Mouse (Mus musculus): Measurements from ENCODE around the gene Tmem132b. TPM values are rescaled to one million over a fixed set of nuclear protein-coding genes. Genes with fewer than 3 reads are reported as not detected.

Tmem132b gene
- polyA plus RNA-seq, 1 experiment from 2014 or later: 0.03 TPM

GRCm38 (mm10) chr5:125641531-125642147 lies 110.1 kb downstream of the Tmem132b start:
- peak overlapping the region; percentile 22 for H3K4me2 ChIP-seq
- no peaks in the 10 kb centered on the region for H3K36me3 ChIP-seq (ENCODE audit: control insufficient read depth, insufficient read depth, low read length)
- no peak overlapping the region for H3K9ac ChIP-seq (ENCODE audit: low read depth, low read length)
- no peaks in the 10 kb centered on the region for H3K27me3 ChIP-seq (ENCODE audit: control insufficient read depth, insufficient read depth, low read length)
- no peaks in the 10 kb centered on the region; the same call in 1 of the 2 replicates for H3K9me3 ChIP-seq (replicated peaks; ENCODE audit: control insufficient read depth, low read length)
- ATAC-seq (replicated peaks; ENCODE audit: insufficient number of reproducible peaks, low FRiP score, low TSS enrichment): peak; percentile 73
- 44% methylated on average over 18 of the region's 18 CpGs for WGBS (ENCODE audit: insufficient replicate concordance)
- no peak overlapping the region for H3K4me3 ChIP-seq (ENCODE audit: low read depth, low read length)
- no peaks in the 10 kb centered on the region for H3K4me1 ChIP-seq (ENCODE audit: control insufficient read depth, insufficient read depth, low read length)
- H3K27ac ChIP-seq (ENCODE audit: low read depth, low read length): peak overlapping the region; percentile 17; the same call in 1 of the 2 replicates

GRCm38 (mm10) chr5:125648236-125648635 lies 116.7 kb downstream of the Tmem132b start:
- Histone ChIP-seq H3K4me3 (ENCODE audit: low read depth, low read length) (no peak overlapping the region), H3K9me3 (replicated peaks; ENCODE audit: control insufficient read depth, low read length) (no peaks in the 10 kb centered on the region), H3K9ac (ENCODE audit: low read depth, low read length) (no peak overlapping the region), H3K27ac (ENCODE audit: low read depth, low read length) (no peak overlapping the region), H3K27me3 (ENCODE audit: control insufficient read depth, insufficient read depth, low read length) (no peaks in the 10 kb centered on the region), H3K4me1 (ENCODE audit: control insufficient read depth, insufficient read depth, low read length) (no peaks in the 10 kb centered on the region), H3K36me3 (ENCODE audit: control insufficient read depth, insufficient read depth, low read length) (no peaks in the 10 kb centered on the region), H3K4me2 (no peak overlapping the region)
- WGBS (ENCODE audit: insufficient replicate concordance): 82% methylated on average over 6 of the region's 6 CpGs
- no peak for ATAC-seq (replicated peaks; ENCODE audit: insufficient number of reproducible peaks, low FRiP score, low TSS enrichment)

- no peaks in the 10 kb centered on the region for H3K9me3 ChIP-seq (replicated peaks; ENCODE audit: control insufficient read depth, low read length)
- no peak overlapping the region for H3K4me3 ChIP-seq (ENCODE audit: low read depth, low read length)
- no peaks in the 10 kb centered on the region for H3K36me3 ChIP-seq (ENCODE audit: control insufficient read depth, insufficient read depth, low read length)
- WGBS (ENCODE audit: insufficient replicate concordance): 66% methylated on average over 2 of the region's 2 CpGs
- no peaks in the 10 kb centered on the region for H3K27me3 ChIP-seq (ENCODE audit: control insufficient read depth, insufficient read depth, low read length)
- no peak overlapping the region for H3K4me2 ChIP-seq
- no peaks in the 10 kb centered on the region for H3K4me1 ChIP-seq (ENCODE audit: control insufficient read depth, insufficient read depth, low read length)
- no peak overlapping the region for H3K9ac ChIP-seq (ENCODE audit: low read depth, low read length)
- no peak overlapping the region for H3K27ac ChIP-seq (ENCODE audit: low read depth, low read length)
- ATAC-seq (replicated peaks; ENCODE audit: insufficient number of reproducible peaks, low FRiP score, low TSS enrichment): no peak
Measured at GRCm38 (mm10) chr5:125649982-125650381, 118.4 kb downstream of the Tmem132b start.

- Histone ChIP-seq H3K27ac (ENCODE audit: low read depth, low read length) (no peak overlapping the region), H3K36me3 (ENCODE audit: control insufficient read depth, insufficient read depth, low read length) (no peaks in the 10 kb centered on the region), H3K9ac (ENCODE audit: low read depth, low read length) (no peak overlapping the region), H3K27me3 (ENCODE audit: control insufficient read depth, insufficient read depth, low read length) (no peaks in the 10 kb centered on the region), H3K4me1 (ENCODE audit: control insufficient read depth, insufficient read depth, low read length) (no peaks in the 10 kb centered on the region), H3K4me3 (ENCODE audit: low read depth, low read length) (no peak overlapping the region), H3K4me2 (no peak overlapping the region), H3K9me3 (replicated peaks; ENCODE audit: control insufficient read depth, low read length) (no peaks in the 10 kb centered on the region)
- WGBS (ENCODE audit: insufficient replicate concordance): 81% methylated on average over 5 of the region's 5 CpGs
- ATAC-seq (replicated peaks; ENCODE audit: insufficient number of reproducible peaks, low FRiP score, low TSS enrichment): no peak
Measured at GRCm38 (mm10) chr5:125658101-125658500, 126.5 kb downstream of the Tmem132b start.

GRCm38 (mm10) chr5:125658959-125659749 lies 127.6 kb downstream of the Tmem132b start:
- no peak overlapping the region for H3K9ac ChIP-seq (ENCODE audit: low read depth, low read length)
- no peak for ATAC-seq (replicated peaks; ENCODE audit: insufficient number of reproducible peaks, low FRiP score, low TSS enrichment)
- 70% methylated on average over 14 of the region's 14 CpGs for WGBS (ENCODE audit: insufficient replicate concordance)

GRCm38 (mm10) chr5:125675623-125676022 lies 144.0 kb downstream of the Tmem132b start:
- Histone ChIP-seq H3K36me3 (ENCODE audit: control insufficient read depth, insufficient read depth, low read length) (no peaks in the 10 kb centered on the region), H3K27me3 (ENCODE audit: control insufficient read depth, insufficient read depth, low read length) (no peaks in the 10 kb centered on the region), H3K9ac (ENCODE audit: low read depth, low read length) (no peak overlapping the region), H3K4me3 (ENCODE audit: low read depth, low read length) (no peak overlapping the region), H3K4me2 (no peak overlapping the region), H3K9me3 (replicated peaks; ENCODE audit: control insufficient read depth, low read length) (no peaks in the 10 kb centered on the region), H3K27ac (ENCODE audit: low read depth, low read length) (no peak overlapping the region), H3K4me1 (ENCODE audit: control insufficient read depth, insufficient read depth, low read length) (no peaks in the 10 kb centered on the region)
- ATAC-seq (replicated peaks; ENCODE audit: insufficient number of reproducible peaks, low FRiP score, low TSS enrichment): no peak
- WGBS (ENCODE audit: insufficient replicate concordance): 47% methylated on average over 13 of the region's 13 CpGs

More at GRCm38 (mm10) chr5:125658959-125659749, 127.6 kb downstream of the Tmem132b start:
- H3K4me1 ChIP-seq (ENCODE audit: control insufficient read depth, insufficient read depth, low read length): no peaks in the 10 kb centered on the region
- H3K36me3 ChIP-seq (ENCODE audit: control insufficient read depth, insufficient read depth, low read length): no peaks in the 10 kb centered on the region
- no peak overlapping the region for H3K27ac ChIP-seq (ENCODE audit: low read depth, low read length)
- no peak overlapping the region for H3K4me3 ChIP-seq (ENCODE audit: low read depth, low read length)
- no peaks in the 10 kb centered on the region for H3K9me3 ChIP-seq (replicated peaks; ENCODE audit: control insufficient read depth, low read length)
- H3K4me2 ChIP-seq: no peak overlapping the region
- no peaks in the 10 kb centered on the region for H3K27me3 ChIP-seq (ENCODE audit: control insufficient read depth, insufficient read depth, low read length)

GRCm38 (mm10) chr5:125676025-125676623 lies 144.6 kb downstream of the Tmem132b start:
- 60% methylated on average over 7 of the region's 7 CpGs for WGBS (ENCODE audit: insufficient replicate concordance)
- Histone ChIP-seq H3K9ac (ENCODE audit: low read depth, low read length) (no peak overlapping the region), H3K27ac (ENCODE audit: low read depth, low read length) (no peak overlapping the region), H3K27me3 (ENCODE audit: control insufficient read depth, insufficient read depth, low read length) (no peaks in the 10 kb centered on the region), H3K9me3 (replicated peaks; ENCODE audit: control insufficient read depth, low read length) (no peaks in the 10 kb centered on the region), H3K36me3 (ENCODE audit: control insufficient read depth, insufficient read depth, low read length) (no peaks in the 10 kb centered on the region), H3K4me2 (no peak overlapping the region), H3K4me3 (ENCODE audit: low read depth, low read length) (no peak overlapping the region), H3K4me1 (ENCODE audit: control insufficient read depth, insufficient read depth, low read length) (no peaks in the 10 kb centered on the region)
- ATAC-seq (replicated peaks; ENCODE audit: insufficient number of reproducible peaks, low FRiP score, low TSS enrichment): no peak

- Histone ChIP-seq H3K4me2 (no peak overlapping the region), H3K27me3 (ENCODE audit: control insufficient read depth, insufficient read depth, low read length) (no peaks in the 10 kb centered on the region), H3K9me3 (replicated peaks; ENCODE audit: control insufficient read depth, low read length) (no peaks in the 10 kb centered on the region), H3K4me3 (ENCODE audit: low read depth, low read length) (no peak overlapping the region), H3K36me3 (ENCODE audit: control insufficient read depth, insufficient read depth, low read length) (no peaks in the 10 kb centered on the region), H3K27ac (ENCODE audit: low read depth, low read length) (no peak overlapping the region), H3K4me1 (ENCODE audit: control insufficient read depth, insufficient read depth, low read length) (no peaks in the 10 kb centered on the region), H3K9ac (ENCODE audit: low read depth, low read length) (no peak overlapping the region)
- no peak for ATAC-seq (replicated peaks; ENCODE audit: insufficient number of reproducible peaks, low FRiP score, low TSS enrichment)
- 85% methylated on average over 6 of the region's 6 CpGs for WGBS (ENCODE audit: insufficient replicate concordance)
Measured at GRCm38 (mm10) chr5:125680889-125681288, 149.3 kb downstream of the Tmem132b start.
